Mouse (Mus musculus) CH12.LX (cell line): ENCODE data around the gene Tnp2. TPM values are rescaled to one million over a fixed set of nuclear protein-coding genes. Genes with fewer than 3 reads are reported as not detected.

ENCODE experiments used
- DNase-seq: peaks from one replicate; pipeline ENCODE4 v3.0.0-alpha.2; 2013; ENCODE audit errors: extremely low read depth
- H3K27ac ChIP-seq: 2 replicates; pipeline ENCODE4 v1.5.1; 2012; ENCODE audit warnings: low read depth, mild to moderate bottlenecking, control low read depth, moderate library complexity; ENCODE audit not compliant: insufficient read depth
- H3K27me3 ChIP-seq: replicated peaks from 2 replicates; pipeline ENCODE3; 2012; ENCODE audit warnings: inconsistent platforms
- H3K36me3 ChIP-seq, 2 experiments: replicated peaks in 1 of 2; 2 replicates each; pipeline versions ENCODE3 to v1.6.1; 2012; ENCODE audit warnings: inconsistent platforms in 1 of 2, low read length in 1 of 2, mild to moderate bottlenecking in 1 of 2, mixed read lengths in 1 of 2, moderate library complexity in 1 of 2; ENCODE audit not compliant: control insufficient read depth in 1 of 2, insufficient read depth in 1 of 2
- H3K4me1 ChIP-seq, 2 experiments: 2 replicates each; pipeline ENCODE4 v1.6.1; 2012; ENCODE audit warnings: inconsistent platforms in 1 of 2, moderate library complexity in 1 of 2; ENCODE audit not compliant: insufficient read depth in 2 of 2, control insufficient read depth in 1 of 2
- H3K4me2 ChIP-seq: 2 replicates; pipeline ENCODE4 v1.6.1; 2012; ENCODE audit warnings: low read depth, mild to moderate bottlenecking, control low read depth; ENCODE audit not compliant: poor library complexity, insufficient read depth, severe bottlenecking
- H3K4me3 ChIP-seq, 3 experiments: fragments of 150-350 bp in 1 of 3; sonication (generic) in 1 of 3; replicated peaks in 1 of 3; 2 replicates each; pipeline versions ENCODE3 to v1.5.1; 2011 to 2012; ENCODE audit warnings: low read depth in 2 of 3, low read length in 2 of 3, mild to moderate bottlenecking in 2 of 3, moderate library complexity in 2 of 3, control low read depth in 1 of 3, improper control_type of control experiment in 1 of 3, inconsistent platforms in 1 of 3, mixed read lengths in 1 of 3; ENCODE audit not compliant: poor library complexity in 1 of 3
- H3K79me2 ChIP-seq: replicated peaks from 2 replicates; pipeline ENCODE4 v1.6.1; 2012; ENCODE audit warnings: mild to moderate bottlenecking, moderate library complexity; ENCODE audit not compliant: control insufficient read depth, poor library complexity, insufficient read depth, severe bottlenecking; ENCODE audit errors: extremely low read depth
- H3K9ac ChIP-seq: 2 replicates; pipeline ENCODE4 v1.6.1; 2012; ENCODE audit warnings: low read depth, mild to moderate bottlenecking, control low read depth, moderate library complexity; ENCODE audit not compliant: insufficient read depth
- H3K9me3 ChIP-seq: replicated peaks from 2 replicates; pipeline ENCODE3; 2012; ENCODE audit warnings: low read length, inconsistent platforms, mixed read lengths
- BHLHE40 ChIP-seq: IDR thresholded peaks from 2 replicates; pipeline ENCODE4 v1.6.1; 2011; ENCODE audit warnings: mild to moderate bottlenecking, low read depth, low read length, improper control_type of control experiment
- ETS1 ChIP-seq: conservative IDR thresholded peaks from 2 replicates; pipeline ENCODE4 v1.6.1; 2012; ENCODE audit warnings: low read depth, mild to moderate bottlenecking, inconsistent platforms, low read length, improper control_type of control experiment, moderate library complexity
- IRF4 ChIP-seq: IDR thresholded peaks from 2 replicates; pipeline ENCODE4 v1.6.1; 2014; ENCODE audit warnings: low read depth, mild to moderate bottlenecking, inconsistent platforms, low read length, improper control_type of control experiment
- JUND ChIP-seq: conservative IDR thresholded peaks from 2 replicates; pipeline ENCODE4 v1.6.1; 2011; ENCODE audit warnings: low read depth, low read length, improper control_type of control experiment
- MXI1 ChIP-seq: IDR thresholded peaks from 2 replicates; pipeline ENCODE4 v1.6.1; 2011; ENCODE audit warnings: mild to moderate bottlenecking, low read depth, low read length, improper control_type of control experiment
- RCOR1 ChIP-seq: conservative IDR thresholded peaks from 2 replicates; pipeline ENCODE4 v1.6.1; 2012; ENCODE audit warnings: low read depth, mild to moderate bottlenecking, inconsistent platforms, low read length, improper control_type of control experiment
- TCF12 ChIP-seq: IDR thresholded peaks from 2 replicates; pipeline ENCODE4 v1.6.1; 2014; ENCODE audit warnings: low read depth, mild to moderate bottlenecking, inconsistent platforms, low read length, improper control_type of control experiment
- ZMIZ1 ChIP-seq: IDR thresholded peaks from 2 replicates; pipeline ENCODE4 v1.6.1; 2012; ENCODE audit warnings: low read depth, mild to moderate bottlenecking, inconsistent platforms, low read length, improper control_type of control experiment
- dilution Hi-C: fragments of 300-500 bp; cut with MboI; formaldehyde crosslinking; loops from 2 replicates; pipeline ENCODE4 v1.14.3; 2020; ENCODE audit warnings: low sequenced_read_pairs; ENCODE audit not compliant: extremely low pct_unique_long_range_greater_than_20kb, extremely low pct_ligation_motif_present
- in situ Hi-C: fragments of 300-500 bp; cut with MboI; formaldehyde crosslinking; loops from 3 replicates; pipeline ENCODE4 v1.14.3; 2019; ENCODE audit warnings: low sequenced_read_pairs, low pct_ligation_motif_present, low pct_unique_long_range_greater_than_20kb, mixed read lengths
- polyA plus RNA-seq: library from polyadenylated mRNA; unstranded; fragments of >175 nt; gene quantifications from 2 replicates; pipeline ENCODE4 v1.2.1, GENCODE M21; 2012; ENCODE audit warnings: low read depth; ENCODE audit not compliant: insufficient read length
- total RNA-seq, 2 experiments: library from RNA; depleted of rRNA; stranded (reverse); fragments of 300-350 nt in 1 of 2; fragments of >200 nt in 1 of 2; gene quantifications; 2 replicates each; pipeline ENCODE4 v1.2.3; 2012 to 2014

Tnp2 gene
- total and polyA plus RNA-seq, 3 experiments, result 0.25 to 0.43 TPM; not detected in 1

- Histone ChIP-seq H3K36me3 (no peaks in the 10 kb centered on the region), H3K9ac (no peak overlapping the region)
- dilution Hi-C loops, result no loop called here
- TF ChIP-seq MXI1, result no peak
- TF ChIP-seq TCF12, result peak; percentile 31; the same call in 1 of the 2 replicates
- TF ChIP-seq ETS1, result 0 out of 2 replicates have a peak, but pooled peaks have one; percentile 17
- TF ChIP-seq IRF4, result 0 out of 2 replicates have a peak, but pooled peaks have one; percentile 18
- TF ChIP-seq, all 38 proteins: peak for 3
- Histone ChIP-seq H3K4me3 (no peak overlapping the region), H3K4me2 (no peak overlapping the region), H3K4me1 (peaks cover 21 to 48% of the 10 kb centered on the region in 2 experiments), H3K79me2 (no peaks in the 10 kb centered on the region), H3K27ac (no peak overlapping the region), H3K27me3 (no peaks in the 10 kb centered on the region), H3K9me3 (no peaks in the 10 kb centered on the region)
- in situ Hi-C loops, result no loop called here
- no peak for DNase-seq
Observed at GRCm38 (mm10) chr16:10739854-10740398, 48.5 kb downstream of the Tnp2 start.

DNA sequence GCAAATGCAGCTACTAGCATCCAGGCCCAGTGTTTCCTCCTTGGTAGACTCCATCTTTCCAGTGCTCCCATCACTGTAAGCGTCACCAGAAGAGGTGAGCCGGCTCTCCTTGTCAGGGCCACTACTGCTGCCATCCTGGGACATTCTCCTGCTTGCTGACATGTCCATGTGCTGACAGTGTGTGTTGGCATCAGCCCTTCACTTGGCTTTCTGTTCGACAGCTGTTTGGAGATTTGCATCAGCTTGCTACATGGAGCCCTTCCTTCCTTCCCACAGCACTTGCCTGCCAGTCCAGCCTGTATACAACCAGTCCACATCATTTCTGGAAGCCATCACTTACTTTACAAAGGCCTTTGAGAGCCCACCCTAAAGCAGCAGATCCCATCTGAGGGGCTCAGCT, 49.6 kb downstream of the Tnp2 start:
- H3K36me3 ChIP-seq, result no peaks in the 10 kb centered on the region
- TF ChIP-seq ZMIZ1 (no peak), RCOR1 (no peak), JUND (no peak), BHLHE40 (no peak)
- TF ChIP-seq, all 38 proteins: peak for 0
- peaks cover 19 to 40% of the 10 kb centered on the region in 2 experiments for H3K4me1 ChIP-seq
- H3K4me2 ChIP-seq, result no peak overlapping the region
- H3K4me3 ChIP-seq, result no peak overlapping the region
- no peak for DNase-seq
- no peaks in the 10 kb centered on the region for H3K27me3 ChIP-seq
- no peaks in the 10 kb centered on the region for H3K9me3 ChIP-seq
- H3K9ac ChIP-seq, result no peak overlapping the region
- dilution Hi-C loops, result no loop called here
- H3K27ac ChIP-seq, result no peak overlapping the region
- in situ Hi-C loops, result no loop called here
- no peaks in the 10 kb centered on the region for H3K79me2 ChIP-seq

Other genes with a start within 250 kb of the Tnp2 start
- 13.7 and 14.1 TPM in 2 replicates for gene Dexi, start 245.6 kb downstream of the Tnp2 start, total RNA-seq (2012; rRNA removed)
- gene Dexi, start 245.6 kb downstream of the Tnp2 start, total RNA-seq (2014; rRNA removed), result 10.0 and 11.3 TPM in 2 replicates
- 18.6 and 19.6 TPM in 2 replicates for gene Dexi, start 245.6 kb downstream of the Tnp2 start, polyA plus RNA-seq
- 24.2 and 26.2 TPM in 2 replicates for gene Clec16a, start 243.3 kb downstream of the Tnp2 start, total RNA-seq (2012; rRNA removed)
- gene Clec16a, start 243.3 kb downstream of the Tnp2 start, total RNA-seq (2014; rRNA removed), result 19.3 and 20.0 TPM in 2 replicates
- 18.5 and 20.5 TPM in 2 replicates for gene Clec16a, start 243.3 kb downstream of the Tnp2 start, polyA plus RNA-seq
- 26.1 and 29.1 TPM in 2 replicates for gene Socs1, start 3.1 kb downstream of the Tnp2 start, total RNA-seq (2012; rRNA removed)
- gene Socs1, start 3.1 kb downstream of the Tnp2 start, total RNA-seq (2014; rRNA removed), result 17.3 and 18.8 TPM in 2 replicates
- 23.0 and 27.6 TPM in 2 replicates for gene Socs1, start 3.1 kb downstream of the Tnp2 start, polyA plus RNA-seq
- not detected in 2 replicates for gene Prm3, start 2.3 kb upstream of the Tnp2 start, total RNA-seq (2012; rRNA removed)
- not detected in 2 replicates for gene Prm3, start 2.3 kb upstream of the Tnp2 start, total RNA-seq (2014; rRNA removed)
- gene Prm3, start 2.3 kb upstream of the Tnp2 start, polyA plus RNA-seq, result not detected in 2 replicates
- gene Prm2, start 7.5 kb upstream of the Tnp2 start, total RNA-seq (2012; rRNA removed), result not detected in 2 replicates
- not detected in 2 replicates for gene Prm2, start 7.5 kb upstream of the Tnp2 start, total RNA-seq (2014; rRNA removed)
- not detected in 2 replicates for gene Prm2, start 7.5 kb upstream of the Tnp2 start, polyA plus RNA-seq
- gene Prm1, start 17.2 kb upstream of the Tnp2 start, total RNA-seq (2012; rRNA removed), result not detected in 2 replicates
- gene Prm1, start 17.2 kb upstream of the Tnp2 start, total RNA-seq (2014; rRNA removed), result not detected in 2 replicates
- not detected in 2 replicates for gene Prm1, start 17.2 kb upstream of the Tnp2 start, polyA plus RNA-seq
- not detected in 2 replicates for gene Gm11172, start 24.3 kb upstream of the Tnp2 start, total RNA-seq (2012; rRNA removed)
- not detected in 2 replicates for gene Gm11172, start 24.3 kb upstream of the Tnp2 start, total RNA-seq (2014; rRNA removed)
- not detected in 2 replicates for gene Gm11172, start 24.3 kb upstream of the Tnp2 start, polyA plus RNA-seq
- gene Rmi2, start 46.4 kb upstream of the Tnp2 start, total RNA-seq (2012; rRNA removed), result 6.8 and 7.7 TPM in 2 replicates
- 7.5 and 9.3 TPM in 2 replicates for gene Rmi2, start 46.4 kb upstream of the Tnp2 start, total RNA-seq (2014; rRNA removed)
- gene Rmi2, start 46.4 kb upstream of the Tnp2 start, polyA plus RNA-seq, result 12.1 and 13.8 TPM in 2 replicates